Mouse (Mus musculus) E14TG2a.4 (cell line): ENCODE results near the gene Tmem167b.

ENCODE experiments used
- H3K27me3 ChIP-seq: 2 replicates; pipeline ENCODE4 v1.6.1; 2014; ENCODE audit warnings: low read length, control low read depth; ENCODE audit not compliant: insufficient read depth
- H3K36me3 ChIP-seq: 2 replicates; pipeline ENCODE4 v1.6.1; 2014; ENCODE audit warnings: low read length, control low read depth; ENCODE audit not compliant: insufficient read depth
- H3K4me1 ChIP-seq: replicated peaks from 2 replicates; pipeline ENCODE4 v1.6.1; 2014; ENCODE audit warnings: low read depth, low read length, control low read depth
- H3K4me3 ChIP-seq: replicated peaks from 2 replicates; pipeline ENCODE4 v1.5.1; 2014; ENCODE audit warnings: mild to moderate bottlenecking, low read length
- H3K9me3 ChIP-seq: 2 replicates; pipeline ENCODE4 v1.6.1; 2014; ENCODE audit warnings: low read length, control low read depth
- CTCF ChIP-seq: conservative IDR thresholded peaks from 2 replicates; pipeline ENCODE4 v1.5.1; 2014; ENCODE audit warnings: low read length
- NANOG ChIP-seq: IDR thresholded peaks from 2 replicates; pipeline ENCODE4 v1.6.1; 2014; ENCODE audit warnings: borderline replicate concordance, low read length, mixed read lengths
- POU5F1 ChIP-seq: IDR thresholded peaks from 2 replicates; pipeline ENCODE4 v1.6.1; 2014; ENCODE audit warnings: low read length, borderline replicate concordance

The Tmem167b gene

GRCm38 (mm10) chr3:108554111-108554561 is 8.1 kb downstream of the Tmem167b start:
- H3K9me3 ChIP-seq: no peaks in the 10 kb centered on the region
- H3K36me3 ChIP-seq: peaks cover 22% of the 10 kb centered on the region
- peaks cover 23% of the 10 kb centered on the region for H3K4me1 ChIP-seq
- H3K27me3 ChIP-seq: no peaks in the 10 kb centered on the region
- TF ChIP-seq CTCF: no peak
- no peak for TF ChIP-seq NANOG
- no peak for TF ChIP-seq POU5F1
- H3K4me3 ChIP-seq: peak overlapping the region; percentile 91

GRCm38 (mm10) chr3:108542299-108542698 is 20.0 kb downstream of the Tmem167b start:
- Histone ChIP-seq H3K36me3 (no peaks in the 10 kb centered on the region), H3K9me3 (peaks cover 5% of the 10 kb centered on the region; the same call in 1 of the 2 replicates), H3K4me1 (peaks cover 4% of the 10 kb centered on the region; the same call in 1 of the 2 replicates), H3K27me3 (no peaks in the 10 kb centered on the region; the same call in 1 of the 2 replicates), H3K4me3 (no peak overlapping the region)
- TF ChIP-seq CTCF: no peak

GRCm38 (mm10) chr3:108537303-108537702 is 25.0 kb downstream of the Tmem167b start:
- Histone ChIP-seq H3K4me3 (no peak overlapping the region; the same call in 1 of the 2 replicates), H3K27me3 (peaks cover 31% of the 10 kb centered on the region), H3K36me3 (no peaks in the 10 kb centered on the region), H3K9me3 (no peaks in the 10 kb centered on the region), H3K4me1 (peaks cover 11% of the 10 kb centered on the region)
- TF ChIP-seq NANOG (no peak), CTCF (peak; percentile 75)

GRCm38 (mm10) chr3:108536517-108537260 is 25.6 kb downstream of the Tmem167b start, which contains the start of gene 5330417C22Rik:
Gene 5330417C22Rik (minus strand): TSS chr3:108536536.
- TF ChIP-seq CTCF (no peak), NANOG (no peak), POU5F1 (no peak)
- peaks cover 31% of the 10 kb centered on the region for H3K27me3 ChIP-seq
- H3K9me3 ChIP-seq: no peaks in the 10 kb centered on the region
- no peaks in the 10 kb centered on the region for H3K36me3 ChIP-seq
- H3K4me3 ChIP-seq: peak within 1 kb of the TSS; percentile 76
- H3K4me1 ChIP-seq: peaks cover 11% of the 10 kb centered on the region

- Histone ChIP-seq H3K36me3 (no peaks in the 10 kb centered on the region), H3K27me3 (peaks cover 31% of the 10 kb centered on the region), H3K4me1 (peaks cover 11% of the 10 kb centered on the region), H3K4me3 (peak overlapping the region; percentile 76), H3K9me3 (no peaks in the 10 kb centered on the region)
- TF ChIP-seq POU5F1 (no peak), NANOG (no peak), CTCF (no peak)
These were observed 26.3 kb downstream of the Tmem167b start for GRCm38 (mm10) chr3:108535896-108536516.

GRCm38 (mm10) chr3:108533951-108534350 is 28.3 kb downstream of the Tmem167b start, which contains the start of gene 1700013F07Rik:
Gene 1700013F07Rik (plus strand): TSS chr3:108534150.
- Histone ChIP-seq H3K36me3 (no peaks in the 10 kb centered on the region), H3K9me3 (no peaks in the 10 kb centered on the region)
- TF ChIP-seq CTCF: no peak

GRCm38 (mm10) chr3:108533114-108533885 is 29.0 kb downstream of the Tmem167b start:
- Histone ChIP-seq H3K36me3 (no peaks in the 10 kb centered on the region), H3K9me3 (no peaks in the 10 kb centered on the region), H3K4me3 (no peak overlapping the region), H3K4me1 (peaks cover 11% of the 10 kb centered on the region), H3K27me3 (peaks cover 31% of the 10 kb centered on the region)
- TF ChIP-seq CTCF (no peak), POU5F1 (no peak), NANOG (no peak)

More at GRCm38 (mm10) chr3:108533951-108534350, 28.3 kb downstream of the Tmem167b start, which contains the start of gene 1700013F07Rik:
- Histone ChIP-seq H3K4me3 (no peak within 1 kb of the TSS), H3K27me3 (peaks cover 31% of the 10 kb centered on the region), H3K4me1 (peaks cover 11% of the 10 kb centered on the region)

- Histone ChIP-seq H3K4me1 (no peaks in the 10 kb centered on the region), H3K4me3 (no peak overlapping the region), H3K27me3 (peaks cover 6% of the 10 kb centered on the region; the same call in 1 of the 2 replicates), H3K9me3 (no peaks in the 10 kb centered on the region), H3K36me3 (no peaks in the 10 kb centered on the region)
- no peak for TF ChIP-seq NANOG
- TF ChIP-seq POU5F1: no peak
- TF ChIP-seq CTCF: peak; percentile 54
These were observed 33.8 kb downstream of the Tmem167b start for GRCm38 (mm10) chr3:108528489-108528888.
